In genomic region chr11:88552987-88553386, GRCm38 (mm10) we compare ENCODE assay signal across 8 mouse cellular contexts.
A peak's percentile ranks its signal among the peaks of the same experiment; 100 is the strongest.
DNase-seq lines count a peak whose midpoint lies in the region; ATAC-seq and TF ChIP-seq lines count a peak whose summit lies in the region.

No protein-coding gene starts in this region.

- peak overlapping the region; percentile 55 for H3K9ac ChIP-seq in heart, embryonic 13.5 days
- no peak overlapping the region for H3K9ac ChIP-seq in kidney, postnatal 0 days (ENCODE audit: low read depth, low read length)
- H3K9ac ChIP-seq in liver, adult 2 months (ENCODE audit: low read depth, low read length), result no peak overlapping the region
- no peak overlapping the region for H3K9ac ChIP-seq in neural tube, embryonic 11.5 days (ENCODE audit: low read length)
- no peak overlapping the region for H3K9ac ChIP-seq in stomach, postnatal 0 days (ENCODE audit: low read length)

- H3K4me1 ChIP-seq in heart, embryonic 13.5 days, result peaks cover 97% of the 10 kb centered on the region
- H3K4me1 ChIP-seq in kidney, postnatal 0 days (replicated peaks; ENCODE audit: insufficient read depth, low read length), result peaks cover 64% of the 10 kb centered on the region
- peaks cover 5% of the 10 kb centered on the region for H3K4me1 ChIP-seq in liver, adult 2 months (ENCODE audit: control insufficient read depth, insufficient read depth, low read length)
- peaks cover 86% of the 10 kb centered on the region for H3K4me1 ChIP-seq in neural tube, embryonic 11.5 days (ENCODE audit: control insufficient read depth, insufficient read depth, low read length)
- peaks cover 22% of the 10 kb centered on the region for H3K4me1 ChIP-seq in stomach, postnatal 0 days (replicated peaks; ENCODE audit: control insufficient read depth, insufficient read depth)

- 0 out of 2 replicates have a peak, but pooled peaks have one; percentile 32 for ATAC-seq in erythroid progenitor cell, adult 5-6 weeks (replicated peaks; ENCODE audit: low FRiP score, poor library complexity, severe bottlenecking)
- ATAC-seq in heart, embryonic 13.5 days (ENCODE audit: extremely low read depth, insufficient number of reproducible peaks, low FRiP score, low TSS enrichment), result no peak
- ATAC-seq in kidney, postnatal 0 days (replicated peaks; ENCODE audit: low FRiP score, low read depth), result no peak
- no peak for ATAC-seq in neural tube, embryonic 11.5 days (ENCODE audit: insufficient read depth, low FRiP score, low TSS enrichment)
- ATAC-seq in stomach, postnatal 0 days (ENCODE audit: low FRiP score, low TSS enrichment), result 0 out of 2 replicates have a peak, but pooled peaks have one; percentile 53

- no peak overlapping the region for H3K4me3 ChIP-seq in heart, embryonic 13.5 days
- no peak overlapping the region for H3K4me3 ChIP-seq in kidney, postnatal 0 days (replicated peaks; ENCODE audit: low read depth, low read length)
- no peak overlapping the region for H3K4me3 ChIP-seq in liver, adult 2 months (ENCODE audit: insufficient read depth, low read depth, low read length)
- H3K4me3 ChIP-seq in neural tube, embryonic 11.5 days (ENCODE audit: low read depth, low read length), result no peak overlapping the region
- no peak overlapping the region for H3K4me3 ChIP-seq in stomach, postnatal 0 days (ENCODE audit: low read depth, low read length)

- TF ChIP-seq POLR2A in liver, adult 2 months (IDR thresholded peaks at IDR 0.05; ENCODE audit: extremely low read depth, insufficient read depth, low read length), result no peak

- no peaks in the 10 kb centered on the region; the same call in 1 of the 2 replicates for H3K79me2 ChIP-seq in liver, adult 2 months (ENCODE audit: control insufficient read depth, insufficient read depth, low read length)

- TF ChIP-seq CTCF in kidney, postnatal 0 days (IDR thresholded peaks at IDR 0.05; ENCODE audit: low read depth), result peak; percentile 81
- peak; percentile 78 for TF ChIP-seq CTCF in liver, adult 2 months (IDR thresholded peaks at IDR 0.05; ENCODE audit: low read depth, low read length)
- peak; percentile 88 for TF ChIP-seq CTCF in stomach, postnatal 0 days (IDR thresholded peaks at IDR 0.05; ENCODE audit: low read depth)

- peak overlapping the region; percentile 92 for H3K27ac ChIP-seq in heart, embryonic 13.5 days (replicated peaks)
- peak overlapping the region; percentile 63 for H3K27ac ChIP-seq in kidney, postnatal 0 days
- no peak overlapping the region for H3K27ac ChIP-seq in liver, adult 2 months (replicated peaks; ENCODE audit: insufficient read depth, low read depth, low read length)
- no peak overlapping the region for H3K27ac ChIP-seq in neural tube, embryonic 11.5 days (ENCODE audit: low read depth, low read length)
- H3K27ac ChIP-seq in stomach, postnatal 0 days (replicated peaks), result peak overlapping the region; percentile 64; the same call in 1 of the 2 replicates

- no peaks in the 10 kb centered on the region for H3K27me3 ChIP-seq in heart, embryonic 13.5 days (replicated peaks)
- H3K27me3 ChIP-seq in kidney, postnatal 0 days (ENCODE audit: insufficient read depth, low read length), result no peaks in the 10 kb centered on the region
- no peaks in the 10 kb centered on the region for H3K27me3 ChIP-seq in liver, adult 2 months (ENCODE audit: control insufficient read depth, insufficient read depth, low read length)
- H3K27me3 ChIP-seq in neural tube, embryonic 11.5 days (ENCODE audit: control insufficient read depth, insufficient read depth, low read length), result no peaks in the 10 kb centered on the region
- H3K27me3 ChIP-seq in stomach, postnatal 0 days (ENCODE audit: control insufficient read depth, insufficient read depth, low read length), result no peaks in the 10 kb centered on the region

- WGBS in heart, embryonic 13.5 days, result 17% methylated on average over 8 of the region's 8 CpGs
- WGBS in kidney, postnatal 0 days, result 29% methylated on average over 8 of the region's 8 CpGs
- 75% methylated on average over 8 of the region's 8 CpGs for WGBS in liver, adult 2 months
- 26% methylated on average over 8 of the region's 8 CpGs for WGBS in neural tube, embryonic 11.5 days
- 43% methylated on average over 8 of the region's 8 CpGs for WGBS in stomach, postnatal 0 days

- TF ChIP-seq EP300 in stomach, postnatal 0 days (optimal IDR thresholded peaks at IDR 0.05), result no peak

- no peaks in the 10 kb centered on the region for H3K9me3 ChIP-seq in heart, embryonic 13.5 days
- no peaks in the 10 kb centered on the region for H3K9me3 ChIP-seq in kidney, postnatal 0 days (replicated peaks; ENCODE audit: low read length)
- H3K9me3 ChIP-seq in neural tube, embryonic 11.5 days (ENCODE audit: control insufficient read depth, low read length), result no peaks in the 10 kb centered on the region
- no peaks in the 10 kb centered on the region for H3K9me3 ChIP-seq in stomach, postnatal 0 days (ENCODE audit: control insufficient read depth, low read length)

- H3K36me3 ChIP-seq in heart, embryonic 13.5 days, result no peaks in the 10 kb centered on the region
- H3K36me3 ChIP-seq in kidney, postnatal 0 days (ENCODE audit: insufficient read depth, low read length), result no peaks in the 10 kb centered on the region
- no peaks in the 10 kb centered on the region for H3K36me3 ChIP-seq in liver, adult 2 months (ENCODE audit: control insufficient read depth, insufficient read depth, low read length)
- H3K36me3 ChIP-seq in neural tube, embryonic 11.5 days (ENCODE audit: control insufficient read depth, insufficient read depth, low read length), result no peaks in the 10 kb centered on the region
- no peaks in the 10 kb centered on the region for H3K36me3 ChIP-seq in stomach, postnatal 0 days (ENCODE audit: control insufficient read depth, insufficient read depth, low read length)

- no peak overlapping the region for H3K4me2 ChIP-seq in heart, embryonic 13.5 days
- H3K4me2 ChIP-seq in kidney, postnatal 0 days (ENCODE audit: low read length), result no peak overlapping the region
- no peak overlapping the region for H3K4me2 ChIP-seq in neural tube, embryonic 11.5 days (ENCODE audit: low read depth)
- no peak overlapping the region for H3K4me2 ChIP-seq in stomach, postnatal 0 days (replicated peaks; ENCODE audit: low read depth)

- peak; percentile 78 for DNase-seq in 3T3-L1 (ENCODE audit: low read depth, low spot score)
- DNase-seq in adrenal gland, postnatal 10 days, result peak; percentile 83
- peak; percentile 85 for DNase-seq in kidney, postnatal 0 days (ENCODE audit: low spot score)
- DNase-seq in liver, adult 2 months (ENCODE audit: extremely low read depth, low read depth, low spot score), result peak; percentile 21
- DNase-seq in neural tube, embryonic 11.5 days (ENCODE audit: low spot score), result peak; percentile 66
- DNase-seq in stomach, postnatal 0 days (ENCODE audit: low spot score), result peak; percentile 81

Comparison
In these comparisons a context has a peak if more than half of its experiments do, and no peak if none do; other contexts are left out.
1. DNase-seq: peak in every context shown above with its lines; median percentile 85 in kidney, postnatal 0 days; 83 in adrenal gland, postnatal 10 days; 81 in stomach, postnatal 0 days; 78 in 3T3-L1; 66 in neural tube, embryonic 11.5 days; 21 in liver, adult 2 months.
2. ATAC-seq: peak in erythroid progenitor cell, adult 5-6 weeks (single experiment) and stomach, postnatal 0 days (single experiment); none in heart, embryonic 13.5 days (single experiment), kidney, postnatal 0 days (single experiment) and neural tube, embryonic 11.5 days (single experiment).
3. H3K27ac ChIP-seq: peak in heart, embryonic 13.5 days (single experiment), kidney, postnatal 0 days (single experiment) and stomach, postnatal 0 days (single experiment); none in liver, adult 2 months (single experiment) and neural tube, embryonic 11.5 days (single experiment).
4. Peak in every context shown above with its lines, with median percentiles within 50 percentile points of each other: CTCF ChIP-seq.